Mouse (Mus musculus) myocyte (in vitro differentiated cells): ENCODE data around the gene Prrg3. TPM values are rescaled to one million over a fixed set of nuclear protein-coding genes. Genes with fewer than 3 reads are reported as not detected.

Experiments
- H3K27me3 ChIP-seq: one replicate; pipeline ENCODE4 v1.6.1; 2011; ENCODE audit not compliant: control insufficient read depth, insufficient read depth, insufficient read length
- H3K36me3 ChIP-seq: one replicate; pipeline ENCODE4 v1.6.1; 2011; ENCODE audit not compliant: control insufficient read depth, insufficient read depth
- H3K4me2 ChIP-seq: one replicate; pipeline ENCODE4 v1.6.1; 2011; ENCODE audit warnings: low read depth, control low read depth
- H3K4me3 ChIP-seq: one replicate; pipeline ENCODE4 v1.5.1; 2011; ENCODE audit warnings: mild to moderate bottlenecking, control low read depth, moderate library complexity
- H3K79me2 ChIP-seq: one replicate; pipeline ENCODE4 v1.6.1; 2011; ENCODE audit not compliant: control insufficient read depth, insufficient read depth
- H3ac ChIP-seq: one replicate; pipeline ENCODE4 v1.6.1; 2011; ENCODE audit not compliant: control insufficient read depth, insufficient read length
- CEBPB ChIP-seq: IDR thresholded peaks from 2 replicates; pipeline ENCODE4 v1.6.1; 2011; ENCODE audit warnings: mild to moderate bottlenecking, moderate library complexity; ENCODE audit not compliant: poor library complexity, insufficient read depth, severe bottlenecking
- E2F4 ChIP-seq: IDR thresholded peaks from one replicate; pipeline ENCODE4 v1.6.1; 2011; ENCODE audit warnings: mild to moderate bottlenecking, control low read depth, moderate library complexity; ENCODE audit not compliant: insufficient read depth
- MAX ChIP-seq: IDR thresholded peaks from one replicate; pipeline ENCODE4 v1.6.1; 2011; ENCODE audit warnings: low read depth, mild to moderate bottlenecking, control low read depth
- MYOD1 ChIP-seq, 3 experiments: IDR thresholded peaks; one replicate each; pipeline ENCODE4 v1.6.1; 2011; ENCODE audit warnings: control low read depth in 2 of 3, low read depth in 2 of 3, mild to moderate bottlenecking in 2 of 3, moderate library complexity in 1 of 3; ENCODE audit not compliant: insufficient read length in 2 of 3, control insufficient read depth in 1 of 3
- MYOG ChIP-seq, 3 experiments: IDR thresholded peaks; one replicate each; pipeline ENCODE4 v1.6.1; 2011; ENCODE audit warnings: control low read depth in 2 of 3, low read depth in 2 of 3, mild to moderate bottlenecking in 2 of 3; ENCODE audit not compliant: insufficient read length in 2 of 3, control insufficient read depth in 1 of 3, insufficient read depth in 1 of 3
- POLR2A ChIP-seq: IDR thresholded peaks from one replicate; pipeline ENCODE4 v1.6.1; 2011; ENCODE audit warnings: low read depth, mild to moderate bottlenecking, control low read depth, moderate library complexity; ENCODE audit not compliant: insufficient read length
- POLR2AphosphoS2 ChIP-seq: IDR thresholded peaks from one replicate; pipeline ENCODE4 v1.6.1; 2011; ENCODE audit warnings: low read depth, control low read depth; ENCODE audit not compliant: insufficient read length
- REST ChIP-seq: IDR thresholded peaks from one replicate; pipeline ENCODE4 v1.6.1; 2011; ENCODE audit warnings: mild to moderate bottlenecking, control low read depth, moderate library complexity; ENCODE audit not compliant: insufficient read depth, insufficient read length
- SRF ChIP-seq: IDR thresholded peaks from one replicate; pipeline ENCODE4 v1.6.1; 2011; ENCODE audit warnings: low read depth; ENCODE audit not compliant: control insufficient read depth, insufficient read length
- TCF12 ChIP-seq: IDR thresholded peaks from one replicate; pipeline ENCODE4 v1.6.1; 2011; ENCODE audit warnings: mild to moderate bottlenecking, control low read depth; ENCODE audit not compliant: poor library complexity, insufficient read depth, severe bottlenecking
- TCF3 ChIP-seq: IDR thresholded peaks from one replicate; pipeline ENCODE4 v1.6.1; 2011; ENCODE audit warnings: low read depth, control low read depth; ENCODE audit not compliant: insufficient read length
- USF1 ChIP-seq: IDR thresholded peaks from one replicate; pipeline ENCODE4 v1.6.1; 2011; ENCODE audit warnings: low read depth, mild to moderate bottlenecking, control low read depth, moderate library complexity
- polyA plus RNA-seq: library from polyadenylated mRNA; unstranded; fragments of >200 nt; fragmentation: generic; extraction: Trizol; gene quantifications from one replicate; pipeline ENCODE4 v1.2.1, GENCODE M21; 2012; ENCODE audit warnings: missing spikeins

Prrg3 gene
- polyA plus RNA-seq: not detected

DNA sequence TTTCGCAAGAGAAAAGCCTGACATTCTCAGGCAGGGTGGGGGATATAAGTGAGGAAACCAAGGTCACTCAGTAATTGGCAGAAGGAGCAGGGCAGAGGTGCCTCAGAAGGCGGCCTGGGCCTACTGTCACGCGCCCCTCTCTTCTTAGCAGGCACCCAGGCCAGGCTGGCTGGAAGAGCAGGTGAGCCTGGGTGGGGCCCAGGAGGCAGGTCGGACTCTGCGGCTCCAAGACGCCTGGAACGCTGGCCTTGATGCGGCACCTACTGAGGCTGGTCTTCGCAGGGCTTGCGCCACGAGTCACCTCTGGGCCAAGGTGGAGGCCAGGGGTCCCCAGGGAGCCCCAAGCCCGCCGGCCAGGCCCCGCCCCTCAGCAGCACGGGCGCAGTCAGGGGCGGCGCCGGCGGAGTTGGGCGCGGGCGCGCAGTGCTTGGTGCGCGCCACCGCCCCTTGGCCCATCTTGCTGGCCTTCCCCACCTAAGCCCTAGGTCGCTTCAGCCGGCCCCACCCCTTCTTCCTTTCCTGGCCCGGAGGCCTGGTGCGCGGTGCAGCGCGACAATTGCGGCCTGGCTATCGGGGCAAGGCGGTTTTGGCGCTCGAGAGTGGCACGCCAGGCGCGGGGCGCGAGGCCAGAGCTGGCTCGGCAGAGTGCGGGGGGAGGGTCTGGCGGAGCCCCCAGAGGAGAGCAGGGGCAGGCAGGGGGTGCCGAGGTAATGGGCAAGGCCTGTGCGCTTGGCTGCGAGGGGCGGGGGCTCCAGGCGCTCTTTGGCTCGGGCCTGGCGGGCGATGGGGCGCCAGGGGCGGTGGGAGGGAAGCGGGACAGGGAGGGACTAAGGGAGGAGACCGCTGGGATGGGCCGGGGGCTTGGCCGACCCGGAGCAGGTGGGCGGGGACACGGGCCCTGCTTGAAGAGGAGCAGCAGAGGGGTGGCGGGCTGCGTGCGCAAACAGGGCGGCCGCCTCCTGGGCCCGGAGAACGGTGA lies at the start of gene Prrg3:
TSS of gene Prrg3 (plus strand) at position 552 of the 979 bp plus-strand sequence.
- Histone ChIP-seq H3K36me3 (no peaks in the 10 kb centered on the region), H3K4me3 (no peak within 1 kb of the TSS), H3K27me3 (peaks cover 6% of the 10 kb centered on the region), H3K4me2 (no peak within 1 kb of the TSS), H3ac (no peak within 1 kb of the TSS), H3K79me2 (no peaks in the 10 kb centered on the region)
- TF ChIP-seq MAX: no peak
- no peak for TF ChIP-seq POLR2A
- no peak for TF ChIP-seq CEBPB
- TF ChIP-seq USF1: no peak
- TF ChIP-seq REST: no peak
- TF ChIP-seq MYOG (IDR thresholded peaks at IDR 0.05; ENCODE audit: control insufficient read depth in 1 of 3, insufficient read depth in 1 of 3, insufficient read length in 2 of 3, low read depth in 2 of 3): no peak
- no peak for TF ChIP-seq SRF
- TF ChIP-seq TCF3: no peak

DNA sequence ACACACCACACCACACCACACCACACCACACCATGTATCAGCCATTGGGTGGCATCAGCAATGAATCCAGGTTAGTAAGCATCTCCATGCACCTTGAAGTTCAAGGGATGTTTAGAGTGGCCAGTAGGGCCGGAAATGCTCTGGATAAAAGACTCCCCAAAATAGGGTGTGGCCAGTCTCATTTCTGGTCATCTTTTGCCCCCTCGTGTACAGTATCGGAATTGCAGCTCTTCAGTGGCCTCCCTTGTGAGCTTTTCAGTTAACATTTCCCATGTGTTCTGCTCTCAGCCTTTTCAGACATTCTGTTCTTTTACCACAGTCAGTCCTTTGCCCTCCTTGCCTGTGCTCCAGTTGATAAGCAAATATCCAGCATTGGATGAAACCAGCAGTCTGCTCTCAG lies 15.8 kb upstream of the Prrg3 start:
- no peaks in the 10 kb centered on the region for H3K79me2 ChIP-seq
- no peak overlapping the region for H3K4me2 ChIP-seq
- no peaks in the 10 kb centered on the region for H3K36me3 ChIP-seq
- no peak overlapping the region for H3ac ChIP-seq
- H3K4me3 ChIP-seq: no peak overlapping the region
- H3K27me3 ChIP-seq: no peaks in the 10 kb centered on the region
- TF ChIP-seq USF1: no peak
- TF ChIP-seq E2F4: no peak
- no peak for TF ChIP-seq POLR2AphosphoS2
- no peak for TF ChIP-seq MAX
- TF ChIP-seq REST: no peak
- TF ChIP-seq MYOG (IDR thresholded peaks at IDR 0.05; ENCODE audit: control insufficient read depth in 1 of 3, insufficient read depth in 1 of 3, insufficient read length in 2 of 3, low read depth in 2 of 3): no peak
- no peak for TF ChIP-seq TCF3
- TF ChIP-seq MYOD1 (IDR thresholded peaks at IDR 0.05; ENCODE audit: control insufficient read depth in 1 of 3, insufficient read length in 2 of 3, low read depth in 2 of 3): no peak
- TF ChIP-seq POLR2A: no peak
- TF ChIP-seq CEBPB: no peak
- no peak for TF ChIP-seq TCF12
- no peak for TF ChIP-seq SRF

DNA sequence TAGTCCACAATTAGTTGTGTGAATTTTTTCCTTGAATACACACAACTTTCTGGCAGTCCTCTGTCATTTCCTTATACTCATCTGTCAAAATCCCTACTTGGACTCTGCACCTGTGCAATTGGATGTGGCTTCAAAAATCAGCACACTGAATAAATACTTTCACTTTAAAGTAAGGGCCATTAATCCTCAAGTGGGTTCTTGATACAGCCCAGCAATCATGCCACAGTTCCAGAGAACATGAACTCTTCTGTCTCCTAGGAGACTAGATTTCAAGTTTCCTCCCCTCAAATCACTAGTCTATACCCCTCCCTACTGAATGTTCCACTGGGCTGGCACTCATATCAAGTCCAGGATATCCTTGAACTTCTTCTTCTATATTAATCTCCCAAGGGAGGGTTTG lies 4.1 kb upstream of the Prrg3 start:
- H3K4me2 ChIP-seq: no peak overlapping the region
- no peaks in the 10 kb centered on the region for H3K79me2 ChIP-seq
- peaks cover 6% of the 10 kb centered on the region for H3K27me3 ChIP-seq
- H3K4me3 ChIP-seq: no peak overlapping the region
- H3ac ChIP-seq: no peak overlapping the region
- TF ChIP-seq POLR2AphosphoS2 (no peak), MYOG (IDR thresholded peaks at IDR 0.05; ENCODE audit: control insufficient read depth in 1 of 3, insufficient read depth in 1 of 3, insufficient read length in 2 of 3, low read depth in 2 of 3) (no peak), MYOD1 (IDR thresholded peaks at IDR 0.05; ENCODE audit: control insufficient read depth in 1 of 3, insufficient read length in 2 of 3, low read depth in 2 of 3) (no peak), CEBPB (no peak), MAX (no peak), SRF (no peak), POLR2A (no peak), REST (no peak), USF1 (no peak), TCF12 (no peak), E2F4 (no peak), TCF3 (no peak)
- H3K36me3 ChIP-seq: no peaks in the 10 kb centered on the region

DNA sequence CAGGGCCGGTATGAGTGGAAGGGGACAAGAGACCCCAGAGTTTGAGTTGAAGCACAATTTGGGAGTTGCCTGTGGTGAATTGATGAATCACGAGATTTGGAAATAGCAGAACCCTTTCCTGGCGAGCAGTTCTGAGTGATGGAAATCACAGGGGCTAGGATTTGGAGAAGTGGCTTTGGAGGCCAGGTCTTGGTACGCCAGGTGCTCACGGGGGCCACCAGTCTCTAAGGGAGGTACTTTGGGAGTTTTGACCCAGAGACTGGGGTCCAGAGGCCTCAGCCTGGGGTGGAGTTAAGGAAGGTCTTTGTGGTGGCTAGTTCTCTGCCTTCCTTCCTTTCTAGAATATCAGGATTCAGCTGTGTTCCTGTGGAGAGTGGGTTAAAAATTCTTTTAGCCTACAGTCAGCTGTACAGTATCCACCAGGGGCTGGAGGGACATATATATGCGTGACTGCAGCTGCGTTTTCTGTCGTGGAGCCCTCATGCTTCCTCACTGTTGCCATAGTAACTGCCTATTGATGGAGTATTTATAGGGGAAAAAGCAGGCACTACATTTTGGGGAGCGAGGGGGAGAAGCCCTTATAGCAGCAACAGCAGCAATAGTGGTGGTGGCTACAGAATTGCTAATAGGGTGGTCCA lies 970 bp downstream of the Prrg3 start:
- TF ChIP-seq TCF3: no peak
- no peak for TF ChIP-seq TCF12
- no peak for TF ChIP-seq REST
- no peak for TF ChIP-seq E2F4
- no peak for TF ChIP-seq USF1
- TF ChIP-seq POLR2AphosphoS2: no peak
- TF ChIP-seq MYOG (IDR thresholded peaks at IDR 0.05; ENCODE audit: control insufficient read depth in 1 of 3, insufficient read depth in 1 of 3, insufficient read length in 2 of 3, low read depth in 2 of 3): no peak
- no peak for TF ChIP-seq MYOD1 (IDR thresholded peaks at IDR 0.05; ENCODE audit: control insufficient read depth in 1 of 3, insufficient read length in 2 of 3, low read depth in 2 of 3)
- TF ChIP-seq CEBPB: no peak
- no peak for TF ChIP-seq SRF
- Histone ChIP-seq H3K4me3 (no peak overlapping the region), H3ac (no peak overlapping the region), H3K27me3 (peaks cover 6% of the 10 kb centered on the region), H3K4me2 (no peak overlapping the region), H3K79me2 (no peaks in the 10 kb centered on the region), H3K36me3 (no peaks in the 10 kb centered on the region)
